In the genomic region with DNA sequence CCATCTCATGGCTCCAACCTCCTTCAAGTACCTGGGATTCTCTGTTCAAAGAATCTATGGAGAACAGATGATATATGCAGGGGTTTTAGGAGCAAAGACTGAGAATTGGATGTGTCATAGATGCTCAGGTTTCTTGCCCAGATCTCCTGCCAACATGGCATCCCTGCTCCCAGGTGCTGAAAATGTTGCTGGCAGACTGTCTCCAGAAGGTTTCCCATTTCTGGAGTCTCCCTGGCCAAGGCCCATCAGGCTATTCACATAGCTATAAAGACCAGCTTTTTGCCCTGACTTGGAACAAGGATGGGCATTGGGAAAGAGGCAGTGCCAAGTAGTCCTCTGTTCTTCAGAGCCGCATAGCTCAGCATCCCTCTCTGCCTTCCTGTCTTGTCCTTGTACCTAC, we compare ENCODE assay signal across 16 mouse cellular contexts.
DNase-seq lines count a peak whose midpoint lies in the region.
"Had no signal": no experiment of that assay in that cellular context is flagged by ENCODE, and none has a peak within 500 bp of the region (broad histone marks: within the 10 kb centered on the region; RNA-seq: fewer than 3 reads in every experiment).

No protein-coding gene starts in this region.

- DNase-seq in cerebellum, postnatal 10 days: peak; percentile 44 to 67
- DNase-seq in cerebellum, adult 9-10 months: no peak
- DNase-seq in cerebellum, postnatal 14 days: peak; percentile 16 to 51
- DNase-seq in cerebellum, adult 11-12 months: no peak
- peak; percentile 20 for DNase-seq in brain, adult 2 months (ENCODE audit: low read depth, low spot score)
- DNase-seq in adrenal gland, postnatal 25 days: no peak
- DNase-seq: adrenal gland, adult 2 months; adrenal gland, adult 8-10 months; adrenal gland, postnatal 10 days; adrenal gland, postnatal 14 days; adrenal gland, postnatal 36 days; B cell, adult 2 months; cerebellum, adult 11 months; cerebellum, adult 2 months; cerebellum, adult 8-10 months; cerebellum, adult 9-11 months had no signal

Comparison
In these comparisons a context has a peak if more than half of its experiments do, and no peak if none do; other contexts are left out.
1. DNase-seq: peak in cerebellum, postnatal 10 days (2 of 2), cerebellum, postnatal 14 days (2 of 2) and brain, adult 2 months (single experiment); none in cerebellum, adult 9-10 months (single experiment), cerebellum, adult 11-12 months (single experiment) and adrenal gland, postnatal 25 days (single experiment).